Mouse (Mus musculus): ENCODE results near the gene Igsf21.

- no peak for TF ChIP-seq POLR2A (IDR thresholded peaks at IDR 0.05; ENCODE audit: insufficient read length, low read depth)
- TF ChIP-seq USF1 (IDR thresholded peaks at IDR 0.05; ENCODE audit: low read depth) = no peak
- no peak for TF ChIP-seq CEBPB (IDR thresholded peaks at IDR 0.05; ENCODE audit: insufficient read depth, poor library complexity, severe bottlenecking)
- TF ChIP-seq MYOD1 (IDR thresholded peaks at IDR 0.05; ENCODE audit: control insufficient read depth in 1 of 3, insufficient read length in 2 of 3, low read depth in 2 of 3) = no peak
- TF ChIP-seq POLR2AphosphoS2 (IDR thresholded peaks at IDR 0.05; ENCODE audit: insufficient read length, low read depth) = no peak
- no peak for TF ChIP-seq TCF12 (IDR thresholded peaks at IDR 0.05; ENCODE audit: insufficient read depth, poor library complexity, severe bottlenecking)
- TF ChIP-seq E2F4 (IDR thresholded peaks at IDR 0.05; ENCODE audit: insufficient read depth) = no peak
- no peak for TF ChIP-seq MYOG (IDR thresholded peaks at IDR 0.05; ENCODE audit: control insufficient read depth in 1 of 3, insufficient read depth in 1 of 3, insufficient read length in 2 of 3, low read depth in 2 of 3)
- no peak for TF ChIP-seq MAX (IDR thresholded peaks at IDR 0.05; ENCODE audit: low read depth)
- TF ChIP-seq TCF3 (IDR thresholded peaks at IDR 0.05; ENCODE audit: insufficient read length, low read depth) = no peak
- no peak for TF ChIP-seq SRF (IDR thresholded peaks at IDR 0.05; ENCODE audit: control insufficient read depth, insufficient read length, low read depth)
- no peak for TF ChIP-seq REST (IDR thresholded peaks at IDR 0.05; ENCODE audit: insufficient read depth, insufficient read length)
Measured at GRCm38 (mm10) chr4:140068468-140068867, 178.1 kb downstream of the Igsf21 start.

Measured in myocyte (in vitro differentiated cells).